Mouse (Mus musculus) midbrain, embryonic 10.5 days (tissue): ENCODE data around the gene Slx4ip. TPM values are rescaled to one million over a fixed set of nuclear protein-coding genes. Genes with fewer than 3 reads are reported as not detected.

Experiments used
- DNase-seq: peaks from one replicate; pipeline ENCODE4 v3.0.0-alpha.2; 2017; ENCODE audit warnings: low spot score
- H3K27ac ChIP-seq: fragments of 300-500 bp; sonication (generic); replicated peaks from 2 replicates; pipeline ENCODE4 v1.5.1; 2016; ENCODE audit warnings: mild to moderate bottlenecking
- H3K27me3 ChIP-seq: fragments of 300-500 bp; sonication (generic); 2 replicates; pipeline ENCODE4 v1.6.1; 2016; ENCODE audit warnings: low read depth, mild to moderate bottlenecking; ENCODE audit not compliant: poor library complexity, severe bottlenecking
- H3K36me3 ChIP-seq: fragments of 300-500 bp; sonication (generic); 2 replicates; pipeline ENCODE4 v1.6.1; 2016; ENCODE audit warnings: mild to moderate bottlenecking, moderate library complexity
- H3K4me1 ChIP-seq: fragments of 300-500 bp; sonication (generic); 2 replicates; pipeline ENCODE4 v1.6.1; 2016
- H3K4me3 ChIP-seq: fragments of 300-500 bp; sonication (generic); 2 replicates; pipeline ENCODE4 v1.5.1; 2016; ENCODE audit warnings: mild to moderate bottlenecking, moderate library complexity
- H3K9me3 ChIP-seq: fragments of 300-500 bp; sonication (generic); replicated peaks from 2 replicates; pipeline ENCODE4 v1.6.1; 2016; ENCODE audit warnings: mild to moderate bottlenecking
- WGBS: fragments of 180-500 bp; shearing (Covaris S2); methylation state at CpG from one replicate; pipeline ENCODE4 v1.1.7; 2016; 5-methylcytosine and 5-hydroxymethylcytosine counted together
- polyA plus RNA-seq: library from polyadenylated mRNA; unstranded; fragments of >200 nt; fragmentation: Nextera tagmentation; extraction: Ambion mirVana; gene quantifications from 2 replicates; pipeline ENCODE4 v1.2.1, GENCODE M21; 2016

Slx4ip gene
- polyA plus RNA-seq, 1 experiment from 2014 or later, result 9.8 TPM

- peaks cover 53% of the 10 kb centered on the region for H3K4me1 ChIP-seq
- peak within 1 kb of the TSS; percentile 81 for H3K4me3 ChIP-seq
- peaks cover 21% of the 10 kb centered on the region for H3K27me3 ChIP-seq
- peaks cover 10% of the 10 kb centered on the region; the same call in 1 of the 2 replicates for H3K36me3 ChIP-seq
- no peaks in the 10 kb centered on the region for H3K9me3 ChIP-seq
- H3K27ac ChIP-seq, result peak within 1 kb of the TSS; percentile 97
- peak; percentile 83 for DNase-seq
- under 1% methylated on average over 59 of the region's 59 CpGs for WGBS
Observed at GRCm38 (mm10) chr2:137116025-137116674, 225.1 kb downstream of the Slx4ip start, which contains the start of gene Jag1. TSS of gene Jag1 (minus strand) at chr2:137116644.

- Histone ChIP-seq H3K36me3 (peaks cover 8% of the 10 kb centered on the region; the same call in 1 of the 2 replicates), H3K4me1 (peaks cover 46% of the 10 kb centered on the region), H3K4me3 (peak overlapping the region; percentile 81), H3K27me3 (peaks cover 21% of the 10 kb centered on the region), H3K27ac (peak overlapping the region; percentile 97), H3K9me3 (no peaks in the 10 kb centered on the region)
- DNase-seq, result peak; percentile 95
- under 1% methylated on average over 61 of the region's 61 CpGs for WGBS
Observed at GRCm38 (mm10) chr2:137116675-137117320, 225.8 kb downstream of the Slx4ip start.

- Histone ChIP-seq H3K9me3 (no peaks in the 10 kb centered on the region), H3K4me3 (peak overlapping the region; percentile 81), H3K4me1 (peaks cover 41% of the 10 kb centered on the region), H3K27ac (peak overlapping the region; percentile 97), H3K36me3 (peaks cover 6% of the 10 kb centered on the region; the same call in 1 of the 2 replicates), H3K27me3 (peaks cover 21% of the 10 kb centered on the region)
- peak; percentile 91 for DNase-seq
- WGBS, result under 1% methylated on average over 33 of the region's 33 CpGs
Observed at GRCm38 (mm10) chr2:137117321-137117690, 226.3 kb downstream of the Slx4ip start.

Other genes starting within 250 kb of the Slx4ip start
- gene Snap25, start 177.8 kb upstream of the Slx4ip start, polyA plus RNA-seq, result 12.5 and 21.3 TPM in 2 replicates
- gene AL731706.2, start 5.5 kb upstream of the Slx4ip start, polyA plus RNA-seq, result 24.1 and 26.6 TPM in 2 replicates
- 25.8 and 30.3 TPM in 2 replicates for gene AL731706.1, start 171 bp downstream of the Slx4ip start, polyA plus RNA-seq
- 14.0 and 16.4 TPM in 2 replicates for gene Mkks, start 171 bp downstream of the Slx4ip start, polyA plus RNA-seq
- 38.9 and 42.4 TPM in 2 replicates for gene Jag1, start 225.4 kb downstream of the Slx4ip start, polyA plus RNA-seq